Mouse (Mus musculus): ENCODE data around the gene Srebf1. TPM values are rescaled to one million over a fixed set of nuclear protein-coding genes. Genes with fewer than 3 reads are reported as not detected.

Srebf1 gene
- polyA plus RNA-seq, 1 experiment from 2014 or later = 42.6 TPM

DNA sequence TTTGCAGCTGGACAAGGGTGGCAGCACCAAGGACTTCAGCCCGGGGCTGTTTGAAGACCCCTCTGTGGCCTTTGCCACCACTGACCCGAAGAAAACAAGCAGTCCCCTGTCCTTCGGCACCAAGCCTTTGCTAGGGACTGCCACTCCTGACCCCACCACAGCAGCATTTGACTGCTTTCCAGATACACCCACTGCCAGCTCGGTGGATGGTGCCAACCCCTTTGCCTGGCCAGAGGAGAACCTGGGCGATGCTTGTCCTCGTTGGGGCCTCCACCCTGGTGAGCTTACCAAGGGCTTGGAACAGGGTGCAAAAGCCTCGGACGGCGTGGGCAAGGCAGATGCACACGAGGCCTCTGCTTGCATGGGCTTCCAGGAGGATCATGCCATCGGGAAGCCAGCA lies 35.3 kb downstream of the Srebf1 start:
- no peak for ATAC-seq
- no peaks in the 10 kb centered on the region for H3K27me3 ChIP-seq (replicated peaks; ENCODE audit: control insufficient read depth, insufficient read depth, low read length)
- H3K9me3 ChIP-seq (replicated peaks; ENCODE audit: control insufficient read depth, low read length) = no peaks in the 10 kb centered on the region
- no peak overlapping the region for H3K4me2 ChIP-seq (ENCODE audit: low read length)
- no peak for DNase-seq (ENCODE audit: low spot score)
- 86% methylated on average over 11 of the region's 11 CpGs for WGBS
- peaks cover 70% of the 10 kb centered on the region for H3K36me3 ChIP-seq (ENCODE audit: control insufficient read depth, insufficient read depth, low read length)
- no peak overlapping the region for H3K27ac ChIP-seq (ENCODE audit: low read depth, low read length)
- peaks cover 39% of the 10 kb centered on the region for H3K4me1 ChIP-seq (ENCODE audit: control insufficient read depth, insufficient read depth, low read length)
- no peak overlapping the region for H3K4me3 ChIP-seq (ENCODE audit: low read depth, low read length)
- no peak overlapping the region for H3K9ac ChIP-seq (ENCODE audit: low read length)

DNA sequence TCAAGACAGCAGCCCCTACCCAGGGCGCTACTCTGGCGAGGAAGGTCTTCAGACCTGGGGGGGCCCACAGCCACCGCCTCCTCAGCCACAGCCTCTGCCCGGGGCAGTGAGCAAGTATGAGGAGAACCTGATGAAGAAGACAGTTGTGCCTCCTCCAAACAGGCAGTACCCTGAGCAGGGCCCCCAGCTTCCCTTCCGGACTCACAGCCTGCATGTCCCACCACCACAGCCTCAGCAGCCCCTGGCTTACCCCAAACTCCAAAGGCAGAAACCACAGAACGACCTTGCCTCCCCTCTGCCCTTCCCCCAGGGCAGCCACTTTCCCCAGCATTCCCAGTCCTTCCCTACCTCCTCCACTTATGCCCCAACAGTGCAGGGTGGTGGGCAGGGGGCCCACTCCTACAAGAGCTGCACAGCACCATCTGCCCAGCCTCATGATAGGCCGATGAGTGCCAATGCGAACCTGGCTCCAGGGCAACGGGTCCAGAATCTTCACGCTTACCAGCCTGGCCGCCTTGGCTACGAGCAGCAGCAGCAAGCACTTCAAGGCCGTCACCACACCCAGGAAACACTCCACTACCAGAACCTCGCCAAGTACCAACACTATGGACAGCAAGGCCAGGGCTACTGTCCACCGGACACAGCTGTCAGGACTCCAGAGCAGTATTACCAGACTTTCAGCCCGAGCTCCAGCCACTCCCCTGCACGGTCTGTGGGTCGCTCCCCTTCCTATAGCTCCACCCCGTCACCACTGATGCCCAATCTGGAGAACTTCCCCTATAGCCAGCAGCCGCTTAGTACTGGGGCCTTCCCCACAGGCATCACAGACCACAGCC lies 36.8 kb downstream of the Srebf1 start:
- H3K36me3 ChIP-seq (ENCODE audit: control insufficient read depth, insufficient read depth, low read length) = peaks cover 56% of the 10 kb centered on the region
- ATAC-seq (peak; percentile 43; the same call in 1 of the 2 replicates), DNase-seq (ENCODE audit: low spot score) (peak; percentile 64)
- 77% methylated on average over 20 of the region's 20 CpGs for WGBS
- H3K27me3 ChIP-seq (replicated peaks; ENCODE audit: control insufficient read depth, insufficient read depth, low read length) = no peaks in the 10 kb centered on the region
- no peaks in the 10 kb centered on the region for H3K9me3 ChIP-seq (replicated peaks; ENCODE audit: control insufficient read depth, low read length)
- no peak overlapping the region for H3K4me2 ChIP-seq (ENCODE audit: low read length)
- peak overlapping the region; percentile 51 for H3K9ac ChIP-seq (ENCODE audit: low read length)
- H3K4me3 ChIP-seq (ENCODE audit: low read depth, low read length) = no peak overlapping the region
- peaks cover 51% of the 10 kb centered on the region for H3K4me1 ChIP-seq (ENCODE audit: control insufficient read depth, insufficient read depth, low read length)
- H3K27ac ChIP-seq (ENCODE audit: low read depth, low read length) = peak overlapping the region; percentile 86

DNA sequence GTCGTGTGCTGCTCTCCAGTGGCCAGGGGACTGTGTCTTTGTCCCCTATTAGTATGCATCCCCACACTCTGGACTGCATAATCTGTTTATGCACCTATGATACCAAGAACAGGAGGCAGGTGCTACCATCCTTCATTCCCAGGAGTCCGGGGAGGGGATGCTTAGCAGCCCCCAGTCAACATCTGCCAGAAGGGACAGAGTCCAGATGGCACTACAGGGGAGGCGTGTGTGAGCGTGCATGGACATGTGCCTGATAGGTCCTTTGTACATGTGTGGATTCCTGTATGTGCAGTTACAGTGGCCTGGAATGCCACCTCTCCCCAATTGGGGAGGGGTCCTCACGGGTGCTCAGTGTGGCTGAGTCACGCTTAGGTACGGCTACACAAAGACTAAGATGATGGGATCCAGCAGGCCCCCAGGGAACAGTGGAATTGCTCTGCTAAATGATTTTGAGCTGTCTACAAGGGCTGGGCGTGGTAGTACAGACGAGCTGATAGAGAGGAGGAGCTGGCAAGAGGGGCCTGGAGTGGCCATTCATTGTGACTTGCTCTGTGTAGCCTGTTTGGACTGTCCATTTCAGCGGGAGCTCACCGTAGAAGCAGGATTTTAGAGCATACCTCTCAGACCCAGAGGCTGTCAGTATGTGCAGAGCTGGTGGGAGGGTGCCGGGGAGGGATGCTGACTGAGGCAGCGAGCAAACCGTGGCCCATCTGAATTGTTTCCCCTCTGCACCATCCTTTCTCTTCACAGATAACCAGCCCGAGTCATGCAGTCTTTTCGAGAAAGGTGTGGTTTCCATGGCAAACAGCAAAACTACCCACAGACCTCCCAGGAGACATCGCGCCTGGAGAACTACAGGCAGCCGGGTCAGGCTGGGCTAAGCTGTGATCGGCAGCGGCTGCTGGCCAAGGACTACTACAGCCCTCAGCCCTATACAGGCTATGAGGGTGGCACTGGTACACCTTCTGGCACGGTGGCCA lies 37.7 kb downstream of the Srebf1 start:
- ATAC-seq (peak; percentile 40; the same call in 1 of the 2 replicates), DNase-seq (ENCODE audit: low spot score) (peak; percentile 46)
- H3K27ac ChIP-seq (ENCODE audit: low read depth, low read length) = peak overlapping the region; percentile 86
- H3K4me1 ChIP-seq (ENCODE audit: control insufficient read depth, insufficient read depth, low read length) = peaks cover 51% of the 10 kb centered on the region
- WGBS = 45% methylated on average over 22 of the region's 22 CpGs
- H3K9me3 ChIP-seq (replicated peaks; ENCODE audit: control insufficient read depth, low read length) = no peaks in the 10 kb centered on the region
- peaks cover 46% of the 10 kb centered on the region for H3K36me3 ChIP-seq (ENCODE audit: control insufficient read depth, insufficient read depth, low read length)
- peak overlapping the region; percentile 51 for H3K9ac ChIP-seq (ENCODE audit: low read length)
- H3K4me3 ChIP-seq (ENCODE audit: low read depth, low read length) = no peak overlapping the region
- no peak overlapping the region for H3K4me2 ChIP-seq (ENCODE audit: low read length)
- H3K27me3 ChIP-seq (replicated peaks; ENCODE audit: control insufficient read depth, insufficient read depth, low read length) = no peaks in the 10 kb centered on the region

DNA sequence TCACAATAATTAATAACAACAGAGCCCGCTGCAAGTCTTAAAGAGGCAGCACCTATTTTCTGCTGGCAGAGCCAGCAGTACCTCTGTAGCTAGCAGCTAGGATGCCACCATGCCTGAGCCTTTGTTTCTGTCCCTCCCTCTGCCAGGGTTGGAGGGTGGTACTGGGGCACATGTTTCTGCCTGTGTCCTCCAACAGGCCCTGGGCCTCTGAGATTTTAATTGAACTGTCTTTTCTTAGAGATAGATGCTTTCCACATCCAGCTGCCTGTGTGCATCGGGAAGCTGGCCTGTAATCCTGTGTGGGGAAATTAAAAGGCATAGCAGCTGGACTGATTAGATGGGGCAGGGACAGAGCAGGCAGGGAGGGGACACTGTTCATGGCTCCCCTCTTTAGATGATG lies 39.6 kb downstream of the Srebf1 start:
- no peaks in the 10 kb centered on the region for H3K9me3 ChIP-seq (replicated peaks; ENCODE audit: control insufficient read depth, low read length)
- ATAC-seq = no peak
- H3K4me1 ChIP-seq (ENCODE audit: control insufficient read depth, insufficient read depth, low read length) = peaks cover 63% of the 10 kb centered on the region
- WGBS = 49% methylated on average over 2 of the region's 2 CpGs
- peak overlapping the region; percentile 86 for H3K27ac ChIP-seq (ENCODE audit: low read depth, low read length)
- H3K27me3 ChIP-seq (replicated peaks; ENCODE audit: control insufficient read depth, insufficient read depth, low read length) = no peaks in the 10 kb centered on the region
- H3K4me3 ChIP-seq (ENCODE audit: low read depth, low read length) = no peak overlapping the region
- peak overlapping the region; percentile 6; the same call in 1 of the 2 replicates for H3K4me2 ChIP-seq (ENCODE audit: low read length)
- peaks cover 27% of the 10 kb centered on the region for H3K36me3 ChIP-seq (ENCODE audit: control insufficient read depth, insufficient read depth, low read length)
- peak overlapping the region; percentile 51; the same call in 1 of the 2 replicates for H3K9ac ChIP-seq (ENCODE audit: low read length)
- DNase-seq (ENCODE audit: low spot score) = no peak

DNA sequence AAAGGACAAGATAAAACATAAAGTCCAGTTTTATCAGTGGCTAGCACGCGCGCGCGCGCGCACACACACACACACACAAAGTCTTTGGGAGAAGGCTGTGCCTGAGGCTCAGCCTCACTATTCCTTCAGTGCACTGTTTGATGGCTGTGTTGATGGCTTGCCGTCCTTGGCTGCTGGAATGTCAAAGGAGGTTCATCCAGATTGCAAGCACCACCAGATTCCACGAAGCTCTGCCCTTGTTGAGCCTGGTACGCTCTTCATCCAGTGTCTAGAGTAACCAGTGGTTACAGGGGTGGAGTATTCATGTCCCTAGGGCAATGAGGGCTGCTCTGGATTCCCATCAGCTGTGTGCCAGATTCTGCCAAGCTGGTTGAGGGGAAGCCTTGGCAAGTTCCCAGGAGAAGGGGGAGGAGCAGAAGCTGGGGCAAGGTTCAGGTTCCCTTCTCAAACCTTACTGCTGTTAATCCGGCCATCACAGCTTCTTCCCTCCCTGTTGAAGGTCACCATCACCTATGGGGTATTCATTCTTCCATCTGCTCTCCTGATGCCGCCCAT lies 40.2 kb downstream of the Srebf1 start:
- DNase-seq (ENCODE audit: low spot score) = peak; percentile 85

DNA sequence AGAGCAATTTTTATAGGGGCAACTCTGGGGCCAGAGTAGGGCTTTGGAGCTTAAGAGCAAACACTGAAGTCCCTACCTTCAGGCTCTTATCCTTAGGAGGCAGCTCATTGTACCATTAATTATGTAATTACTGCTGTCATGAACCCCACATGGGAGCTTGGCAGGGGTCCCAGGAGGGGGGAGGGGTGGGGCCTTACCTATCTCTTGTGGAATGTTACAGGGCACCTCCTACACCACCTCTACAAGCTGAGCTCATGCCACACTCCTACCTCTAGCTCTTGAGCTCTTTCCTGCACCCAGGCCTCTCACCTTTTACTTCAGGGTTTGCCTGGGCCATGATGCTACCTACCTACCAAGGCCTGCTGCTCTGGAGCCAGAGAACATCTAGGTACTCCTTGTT lies 43.9 kb downstream of the Srebf1 start:
- DNase-seq (ENCODE audit: low spot score) = no peak
- Histone ChIP-seq H3K4me2 (ENCODE audit: low read length) (peak overlapping the region; percentile 97; the same call in 1 of the 2 replicates), H3K9ac (ENCODE audit: low read length) (no peak overlapping the region; the same call in 1 of the 2 replicates), H3K36me3 (ENCODE audit: control insufficient read depth, insufficient read depth, low read length) (0 out of 2 replicates have a peak, but pooled peaks cover 3% of the 10 kb centered on the region), H3K27ac (ENCODE audit: low read depth, low read length) (peak overlapping the region; percentile 100), H3K4me3 (ENCODE audit: low read depth, low read length) (no peak overlapping the region), H3K27me3 (replicated peaks; ENCODE audit: control insufficient read depth, insufficient read depth, low read length) (no peaks in the 10 kb centered on the region), H3K9me3 (replicated peaks; ENCODE audit: control insufficient read depth, low read length) (no peaks in the 10 kb centered on the region), H3K4me1 (ENCODE audit: control insufficient read depth, insufficient read depth, low read length) (peaks cover 57% of the 10 kb centered on the region)
- ATAC-seq = no peak

More for the DNA sequence above, 40.2 kb downstream of the Srebf1 start:
- no peak for ATAC-seq
- Histone ChIP-seq H3K9me3 (replicated peaks; ENCODE audit: control insufficient read depth, low read length) (no peaks in the 10 kb centered on the region), H3K36me3 (ENCODE audit: control insufficient read depth, insufficient read depth, low read length) (peaks cover 22% of the 10 kb centered on the region), H3K9ac (ENCODE audit: low read length) (peak overlapping the region; percentile 51; the same call in 1 of the 2 replicates), H3K4me2 (ENCODE audit: low read length) (peak overlapping the region; percentile 6; the same call in 1 of the 2 replicates), H3K4me3 (ENCODE audit: low read depth, low read length) (no peak overlapping the region), H3K4me1 (ENCODE audit: control insufficient read depth, insufficient read depth, low read length) (peaks cover 67% of the 10 kb centered on the region), H3K27me3 (replicated peaks; ENCODE audit: control insufficient read depth, insufficient read depth, low read length) (no peaks in the 10 kb centered on the region), H3K27ac (ENCODE audit: low read depth, low read length) (peak overlapping the region; percentile 86)
- WGBS = 74% methylated on average over 12 of the region's 12 CpGs

- Histone ChIP-seq H3K4me3 (ENCODE audit: low read depth, low read length) (peak overlapping the region; percentile 68), H3K4me1 (ENCODE audit: control insufficient read depth, insufficient read depth, low read length) (peaks cover 52% of the 10 kb centered on the region), H3K36me3 (ENCODE audit: control insufficient read depth, insufficient read depth, low read length) (0 out of 2 replicates have a peak, but pooled peaks cover 3% of the 10 kb centered on the region), H3K9ac (ENCODE audit: low read length) (peak overlapping the region; percentile 87), H3K4me2 (ENCODE audit: low read length) (peak overlapping the region; percentile 97), H3K9me3 (replicated peaks; ENCODE audit: control insufficient read depth, low read length) (no peaks in the 10 kb centered on the region), H3K27me3 (replicated peaks; ENCODE audit: control insufficient read depth, insufficient read depth, low read length) (no peaks in the 10 kb centered on the region), H3K27ac (ENCODE audit: low read depth, low read length) (peak overlapping the region; percentile 100)
- ATAC-seq (no peak), DNase-seq (ENCODE audit: low spot score) (no peak)
- WGBS = 48% methylated on average over 6 of the region's 6 CpGs
Observed at GRCm38 (mm10) chr11:60178005-60178404, 44.4 kb downstream of the Srebf1 start.

GRCm38 (mm10) chr11:60176975-60177657 lies 45.3 kb downstream of the Srebf1 start:
- peak; percentile 82 for ATAC-seq
- Histone ChIP-seq H3K4me1 (ENCODE audit: control insufficient read depth, insufficient read depth, low read length) (peaks cover 43% of the 10 kb centered on the region), H3K27ac (ENCODE audit: low read depth, low read length) (peak overlapping the region; percentile 100), H3K36me3 (ENCODE audit: control insufficient read depth, insufficient read depth, low read length) (0 out of 2 replicates have a peak, but pooled peaks cover 3% of the 10 kb centered on the region), H3K9me3 (replicated peaks; ENCODE audit: control insufficient read depth, low read length) (no peaks in the 10 kb centered on the region), H3K4me3 (ENCODE audit: low read depth, low read length) (peak overlapping the region; percentile 68), H3K27me3 (replicated peaks; ENCODE audit: control insufficient read depth, insufficient read depth, low read length) (no peaks in the 10 kb centered on the region), H3K4me2 (ENCODE audit: low read length) (peak overlapping the region; percentile 97), H3K9ac (ENCODE audit: low read length) (peak overlapping the region; percentile 87)
- DNase-seq (ENCODE audit: low spot score) = peak; percentile 98
- WGBS = under 1% methylated on average over 42 of the region's 42 CpGs

All from forebrain, embryonic 14.5 days (tissue).